Mouse (Mus musculus): ENCODE data around the gene Mgme1. TPM values are rescaled to one million over a fixed set of nuclear protein-coding genes. Genes with fewer than 3 reads are reported as not detected.

Mgme1 gene
- polyA plus RNA-seq, 1 experiment from 2014 or later: 21.6 TPM

GRCm38 (mm10) chr2:144279742-144280141, 9.3 kb downstream of the Mgme1 start:
- H3K9ac ChIP-seq (ENCODE audit: low read length): no peak overlapping the region
- DNase-seq (ENCODE audit: low spot score) (no peak), ATAC-seq (ENCODE audit: insufficient number of reproducible peaks, low FRiP score, low TSS enrichment, low read depth) (no peak)
- no peaks in the 10 kb centered on the region for H3K27me3 ChIP-seq (ENCODE audit: control insufficient read depth, insufficient read depth, low read length)
- H3K4me1 ChIP-seq (ENCODE audit: control insufficient read depth, insufficient read depth, low read length): no peaks in the 10 kb centered on the region
- H3K27ac ChIP-seq (replicated peaks; ENCODE audit: low read depth, low read length): no peak overlapping the region
- H3K36me3 ChIP-seq (ENCODE audit: control insufficient read depth, insufficient read depth, low read length): peaks cover 2% of the 10 kb centered on the region; the same call in 1 of the 2 replicates
- no peaks in the 10 kb centered on the region for H3K9me3 ChIP-seq (ENCODE audit: control insufficient read depth, low read length)
- no peak overlapping the region for H3K4me3 ChIP-seq (ENCODE audit: low read depth, low read length)
- 92% methylated on average over 5 of the region's 5 CpGs for WGBS
- H3K4me2 ChIP-seq (ENCODE audit: low read depth, severe bottlenecking): no peak overlapping the region

- DNase-seq (ENCODE audit: low spot score): no peak
- WGBS: 82% methylated on average over 3 of the region's 3 CpGs
These were observed 10.1 kb downstream of the Mgme1 start for GRCm38 (mm10) chr2:144280568-144280967.

GRCm38 (mm10) chr2:144281417-144281816, 11.0 kb downstream of the Mgme1 start:
- no peak overlapping the region for H3K4me2 ChIP-seq (ENCODE audit: low read depth, severe bottlenecking)
- ATAC-seq (ENCODE audit: insufficient number of reproducible peaks, low FRiP score, low TSS enrichment, low read depth): peak; percentile 28; the same call in 1 of the 2 replicates

More at GRCm38 (mm10) chr2:144280568-144280967, 10.1 kb downstream of the Mgme1 start:
- no peaks in the 10 kb centered on the region for H3K27me3 ChIP-seq (ENCODE audit: control insufficient read depth, insufficient read depth, low read length)
- no peaks in the 10 kb centered on the region for H3K9me3 ChIP-seq (ENCODE audit: control insufficient read depth, low read length)
- no peak overlapping the region for H3K9ac ChIP-seq (ENCODE audit: low read length)
- no peak overlapping the region for H3K4me2 ChIP-seq (ENCODE audit: low read depth, severe bottlenecking)
- H3K27ac ChIP-seq (replicated peaks; ENCODE audit: low read depth, low read length): no peak overlapping the region
- ATAC-seq (ENCODE audit: insufficient number of reproducible peaks, low FRiP score, low TSS enrichment, low read depth): no peak
- H3K4me3 ChIP-seq (ENCODE audit: low read depth, low read length): no peak overlapping the region
- H3K36me3 ChIP-seq (ENCODE audit: control insufficient read depth, insufficient read depth, low read length): peaks cover 2% of the 10 kb centered on the region; the same call in 1 of the 2 replicates
- H3K4me1 ChIP-seq (ENCODE audit: control insufficient read depth, insufficient read depth, low read length): no peaks in the 10 kb centered on the region

GRCm38 (mm10) chr2:144290321-144290720, 19.9 kb downstream of the Mgme1 start:
- DNase-seq (ENCODE audit: low spot score) (no peak), ATAC-seq (ENCODE audit: insufficient number of reproducible peaks, low FRiP score, low TSS enrichment, low read depth) (no peak)
- H3K4me2 ChIP-seq (ENCODE audit: low read depth, severe bottlenecking): no peak overlapping the region
- no peak overlapping the region for H3K9ac ChIP-seq (ENCODE audit: low read length)
- H3K27ac ChIP-seq (replicated peaks; ENCODE audit: low read depth, low read length): no peak overlapping the region
- 91% methylated on average over 7 of the region's 7 CpGs for WGBS
- no peaks in the 10 kb centered on the region for H3K27me3 ChIP-seq (ENCODE audit: control insufficient read depth, insufficient read depth, low read length)
- no peaks in the 10 kb centered on the region for H3K9me3 ChIP-seq (ENCODE audit: control insufficient read depth, low read length)
- no peak overlapping the region for H3K4me3 ChIP-seq (ENCODE audit: low read depth, low read length)
- H3K4me1 ChIP-seq (ENCODE audit: control insufficient read depth, insufficient read depth, low read length): no peaks in the 10 kb centered on the region
- H3K36me3 ChIP-seq (ENCODE audit: control insufficient read depth, insufficient read depth, low read length): no peaks in the 10 kb centered on the region

More at GRCm38 (mm10) chr2:144281417-144281816, 11.0 kb downstream of the Mgme1 start:
- H3K4me1 ChIP-seq (ENCODE audit: control insufficient read depth, insufficient read depth, low read length): no peaks in the 10 kb centered on the region
- WGBS: 63% methylated on average over 3 of the region's 3 CpGs
- peaks cover 2% of the 10 kb centered on the region; the same call in 1 of the 2 replicates for H3K36me3 ChIP-seq (ENCODE audit: control insufficient read depth, insufficient read depth, low read length)
- no peaks in the 10 kb centered on the region for H3K9me3 ChIP-seq (ENCODE audit: control insufficient read depth, low read length)
- no peak for DNase-seq (ENCODE audit: low spot score)
- H3K9ac ChIP-seq (ENCODE audit: low read length): no peak overlapping the region
- no peak overlapping the region for H3K27ac ChIP-seq (replicated peaks; ENCODE audit: low read depth, low read length)
- H3K4me3 ChIP-seq (ENCODE audit: low read depth, low read length): no peak overlapping the region
- H3K27me3 ChIP-seq (ENCODE audit: control insufficient read depth, insufficient read depth, low read length): no peaks in the 10 kb centered on the region

GRCm38 (mm10) chr2:144291600-144292305, 21.3 kb downstream of the Mgme1 start:
- Histone ChIP-seq H3K27me3 (ENCODE audit: control insufficient read depth, insufficient read depth, low read length) (no peaks in the 10 kb centered on the region), H3K9me3 (ENCODE audit: control insufficient read depth, low read length) (no peaks in the 10 kb centered on the region), H3K4me2 (ENCODE audit: low read depth, severe bottlenecking) (no peak overlapping the region), H3K4me1 (ENCODE audit: control insufficient read depth, insufficient read depth, low read length) (no peaks in the 10 kb centered on the region), H3K27ac (replicated peaks; ENCODE audit: low read depth, low read length) (no peak overlapping the region), H3K4me3 (ENCODE audit: low read depth, low read length) (no peak overlapping the region), H3K36me3 (ENCODE audit: control insufficient read depth, insufficient read depth, low read length) (no peaks in the 10 kb centered on the region), H3K9ac (ENCODE audit: low read length) (no peak overlapping the region)
- ATAC-seq (ENCODE audit: insufficient number of reproducible peaks, low FRiP score, low TSS enrichment, low read depth): no peak
- 87% methylated on average over 11 of the region's 11 CpGs for WGBS
- no peak for DNase-seq (ENCODE audit: low spot score)

- H3K4me2 ChIP-seq (ENCODE audit: low read depth, severe bottlenecking): no peak overlapping the region
- H3K27me3 ChIP-seq (ENCODE audit: control insufficient read depth, insufficient read depth, low read length): no peaks in the 10 kb centered on the region
- H3K9me3 ChIP-seq (ENCODE audit: control insufficient read depth, low read length): no peaks in the 10 kb centered on the region
- H3K36me3 ChIP-seq (ENCODE audit: control insufficient read depth, insufficient read depth, low read length): no peaks in the 10 kb centered on the region
- no peaks in the 10 kb centered on the region for H3K4me1 ChIP-seq (ENCODE audit: control insufficient read depth, insufficient read depth, low read length)
- ATAC-seq (ENCODE audit: insufficient number of reproducible peaks, low FRiP score, low TSS enrichment, low read depth) (no peak), DNase-seq (ENCODE audit: low spot score) (no peak)
- WGBS: 67% methylated on average over 9 of the region's 9 CpGs
- no peak overlapping the region for H3K27ac ChIP-seq (replicated peaks; ENCODE audit: low read depth, low read length)
- H3K4me3 ChIP-seq (ENCODE audit: low read depth, low read length): no peak overlapping the region
- H3K9ac ChIP-seq (ENCODE audit: low read length): no peak overlapping the region
These were observed 24.8 kb downstream of the Mgme1 start for GRCm38 (mm10) chr2:144295145-144295735.

- Histone ChIP-seq H3K27me3 (ENCODE audit: control insufficient read depth, insufficient read depth, low read length) (no peaks in the 10 kb centered on the region), H3K9ac (ENCODE audit: low read length) (no peak overlapping the region), H3K27ac (replicated peaks; ENCODE audit: low read depth, low read length) (no peak overlapping the region), H3K4me2 (ENCODE audit: low read depth, severe bottlenecking) (no peak overlapping the region), H3K4me1 (ENCODE audit: control insufficient read depth, insufficient read depth, low read length) (no peaks in the 10 kb centered on the region), H3K9me3 (ENCODE audit: control insufficient read depth, low read length) (no peaks in the 10 kb centered on the region), H3K36me3 (ENCODE audit: control insufficient read depth, insufficient read depth, low read length) (no peaks in the 10 kb centered on the region), H3K4me3 (ENCODE audit: low read depth, low read length) (no peak overlapping the region)
- WGBS: 80% methylated on average over 9 of the region's 9 CpGs
- no peak for ATAC-seq (ENCODE audit: insufficient number of reproducible peaks, low FRiP score, low TSS enrichment, low read depth)
- DNase-seq (ENCODE audit: low spot score): no peak
These were observed 29.5 kb downstream of the Mgme1 start for GRCm38 (mm10) chr2:144299749-144300669.

GRCm38 (mm10) chr2:144301101-144301500, 30.6 kb downstream of the Mgme1 start:
- ATAC-seq (ENCODE audit: insufficient number of reproducible peaks, low FRiP score, low TSS enrichment, low read depth) (no peak), DNase-seq (ENCODE audit: low spot score) (no peak)
- Histone ChIP-seq H3K4me3 (ENCODE audit: low read depth, low read length) (no peak overlapping the region), H3K4me2 (ENCODE audit: low read depth, severe bottlenecking) (no peak overlapping the region), H3K9me3 (ENCODE audit: control insufficient read depth, low read length) (no peaks in the 10 kb centered on the region), H3K27ac (replicated peaks; ENCODE audit: low read depth, low read length) (no peak overlapping the region), H3K4me1 (ENCODE audit: control insufficient read depth, insufficient read depth, low read length) (no peaks in the 10 kb centered on the region), H3K36me3 (ENCODE audit: control insufficient read depth, insufficient read depth, low read length) (no peaks in the 10 kb centered on the region), H3K27me3 (ENCODE audit: control insufficient read depth, insufficient read depth, low read length) (no peaks in the 10 kb centered on the region), H3K9ac (ENCODE audit: low read length) (no peak overlapping the region)
- WGBS: 96% methylated on average over 11 of the region's 11 CpGs

Data from limb, embryonic 11.5 days (tissue).